8 mouse cellular contexts compared by ENCODE assay signal in genomic region chr16:38087231-38087630, GRCm38 (mm10). TPM values are rescaled to one million over a fixed set of nuclear protein-coding genes. Genes with fewer than 3 reads are reported as not detected.
DNase-seq lines count a peak whose midpoint lies in the region; ATAC-seq and TF ChIP-seq lines count a peak whose summit lies in the region.

No protein-coding gene starts in this region.

- no peak for TF ChIP-seq CTCF in midbrain, postnatal 0 days (IDR thresholded peaks at IDR 0.05)

- intact Hi-C loops in heart, postnatal 14 days (cut with DNase I): loop anchor here (2.0 to 5.0 kb wide), 2 partner anchors 92 to 220 kb away; partner anchors contain the start of gene Lrrc58

- no peaks in the 10 kb centered on the region for H3K27me3 ChIP-seq in heart, embryonic 13.5 days (replicated peaks)
- H3K27me3 ChIP-seq in intestine, embryonic 14.5 days (replicated peaks; ENCODE audit: control insufficient read depth, insufficient read depth, low read length): no peaks in the 10 kb centered on the region
- H3K27me3 ChIP-seq in midbrain, postnatal 0 days (ENCODE audit: insufficient read depth, low read length): no peaks in the 10 kb centered on the region

- H3K9ac ChIP-seq in heart, embryonic 13.5 days: peak overlapping the region; percentile 93
- peak overlapping the region; percentile 93 for H3K9ac ChIP-seq in intestine, embryonic 14.5 days (ENCODE audit: low read length)
- H3K9ac ChIP-seq in midbrain, postnatal 0 days (replicated peaks; ENCODE audit: low read length, poor library complexity, severe bottlenecking): peak overlapping the region; percentile 96

- H3K4me2 ChIP-seq in heart, embryonic 13.5 days: peak overlapping the region; percentile 72
- H3K4me2 ChIP-seq in intestine, embryonic 14.5 days (ENCODE audit: low read length): peak overlapping the region; percentile 84
- H3K4me2 ChIP-seq in midbrain, postnatal 0 days (ENCODE audit: low read depth, low read length, poor library complexity, severe bottlenecking): peak overlapping the region; percentile 77

- no peaks in the 10 kb centered on the region for H3K9me3 ChIP-seq in heart, embryonic 13.5 days
- H3K9me3 ChIP-seq in intestine, embryonic 14.5 days (ENCODE audit: control insufficient read depth, low read length): no peaks in the 10 kb centered on the region
- H3K9me3 ChIP-seq in midbrain, postnatal 0 days (ENCODE audit: low read length): no peaks in the 10 kb centered on the region

- ATAC-seq in heart, embryonic 13.5 days (ENCODE audit: extremely low read depth, insufficient number of reproducible peaks, low FRiP score, low TSS enrichment): no peak
- no peak for ATAC-seq in intestine, embryonic 14.5 days (replicated peaks; ENCODE audit: low FRiP score, low TSS enrichment, low read depth)
- no peak for ATAC-seq in midbrain, postnatal 0 days (ENCODE audit: low FRiP score)

- H3K4me3 ChIP-seq in heart, embryonic 13.5 days: peak overlapping the region; percentile 97
- H3K4me3 ChIP-seq in intestine, embryonic 14.5 days (ENCODE audit: low read depth, low read length): peak overlapping the region; percentile 77
- peak overlapping the region; percentile 92 for H3K4me3 ChIP-seq in midbrain, postnatal 0 days (ENCODE audit: low read depth, low read length)

- peak overlapping the region; percentile 100 for H3K27ac ChIP-seq in heart, embryonic 13.5 days (replicated peaks)
- peak overlapping the region; percentile 100 for H3K27ac ChIP-seq in intestine, embryonic 14.5 days (ENCODE audit: low read depth)
- peak overlapping the region; percentile 99 for H3K27ac ChIP-seq in midbrain, postnatal 0 days (ENCODE audit: low read depth, low read length)

- no peaks in the 10 kb centered on the region for H3K36me3 ChIP-seq in heart, embryonic 13.5 days
- no peaks in the 10 kb centered on the region for H3K36me3 ChIP-seq in intestine, embryonic 14.5 days (ENCODE audit: control insufficient read depth, insufficient read depth, low read length)
- H3K36me3 ChIP-seq in midbrain, postnatal 0 days (ENCODE audit: insufficient read depth, low read length): no peaks in the 10 kb centered on the region

- H3K4me1 ChIP-seq in heart, embryonic 13.5 days: peaks cover 14% of the 10 kb centered on the region
- peaks cover 3% of the 10 kb centered on the region; the same call in 1 of the 2 replicates for H3K4me1 ChIP-seq in intestine, embryonic 14.5 days (replicated peaks; ENCODE audit: control insufficient read depth, insufficient read depth, low read length)
- 0 out of 2 replicates have a peak, but pooled peaks cover 3% of the 10 kb centered on the region for H3K4me1 ChIP-seq in midbrain, postnatal 0 days (ENCODE audit: insufficient read depth, low read length)

- 50% methylated on average over 10 of the region's 10 CpGs for WGBS in heart, embryonic 13.5 days
- 40% methylated on average over 10 of the region's 10 CpGs for WGBS in intestine, embryonic 14.5 days
- 8% methylated on average over 10 of the region's 10 CpGs for WGBS in midbrain, postnatal 0 days

- DNase-seq in heart, postnatal 14 days: no peak
- DNase-seq in embryo, embryonic 10.5 days (ENCODE audit: low spot score): peak; percentile 57
- DNase-seq in intestine, embryonic 14.5 days (ENCODE audit: low spot score): peak; percentile 62
- peak; percentile 30 for DNase-seq in midbrain, postnatal 0 days (ENCODE audit: low spot score)
- DNase-seq in urinary bladder, adult 2 months (ENCODE audit: low spot score): no peak
- DNase-seq in right cerebral cortex, postnatal 10 days (ENCODE audit: low spot score in 2 of 2): no peak
- no peak for DNase-seq in c-Kit-positive CD71-positive TER-119-positive erythroid progenitor cells, embryonic 14.5 days (ENCODE audit: low spot score)

RNA-seq across cellular contexts. Expression of gene Gsk3b, which starts 1.6 kb away (rescaled TPM):
- polyA plus RNA-seq in heart, embryonic 13.5 days (2015; fragmentation: Nextera tagmentation; extraction: Ambion mirVana): 36.7 and 39.3 TPM in 2 replicates
- total RNA-seq in heart, postnatal 14 days (2021): 10 to 100 TPM; 54.5 to 55.3 TPM
- polyA plus RNA-seq in intestine, embryonic 14.5 days (2014; fragmentation: Nextera tagmentation; extraction: Ambion mirVana): 63.9 and 66.0 TPM in 2 replicates
- 116 and 148 TPM in 2 replicates for total RNA-seq in midbrain, postnatal 0 days (2014; rRNA removed)
- polyA plus RNA-seq in midbrain, postnatal 0 days (2015; fragmentation: Nextera tagmentation; extraction: Ambion mirVana): 135 and 150 TPM in 2 replicates
- 10.4 and 18.8 TPM in 2 replicates for polyA plus RNA-seq in urinary bladder, adult 2 months (2012; rRNA removed)

Comparison
In these comparisons a context has a peak if more than half of its experiments do, and no peak if none do; other contexts are left out.
1. DNase-seq: peak in embryo, embryonic 10.5 days (single experiment), intestine, embryonic 14.5 days (single experiment) and midbrain, postnatal 0 days (single experiment); none in heart, postnatal 14 days (0 of 2), urinary bladder, adult 2 months (single experiment), right cerebral cortex, postnatal 10 days (0 of 2) and c-Kit-positive CD71-positive TER-119-positive erythroid progenitor cells, embryonic 14.5 days (single experiment).
2. Peak in every context shown above with its lines, with median percentiles within 50 percentile points of each other: H3K27ac ChIP-seq, H3K4me2 ChIP-seq, H3K4me3 ChIP-seq and H3K9ac ChIP-seq.